Mouse (Mus musculus) T-helper 17 cell (primary cell): Measurements from ENCODE around the gene Eif3c.

Source experiments
- in situ Hi-C, 2 experiments: fragments of 300-600 bp; cut with MboI, MseI; formaldehyde crosslinking; loops; 1 replicate in 1 of 2; 2 replicates in 1 of 2; pipeline ENCODE4 v1.15.1; 2025; ENCODE audit warnings: high pct_unique_total_duplicates in 2 of 2

Gene Eif3c

DNA sequence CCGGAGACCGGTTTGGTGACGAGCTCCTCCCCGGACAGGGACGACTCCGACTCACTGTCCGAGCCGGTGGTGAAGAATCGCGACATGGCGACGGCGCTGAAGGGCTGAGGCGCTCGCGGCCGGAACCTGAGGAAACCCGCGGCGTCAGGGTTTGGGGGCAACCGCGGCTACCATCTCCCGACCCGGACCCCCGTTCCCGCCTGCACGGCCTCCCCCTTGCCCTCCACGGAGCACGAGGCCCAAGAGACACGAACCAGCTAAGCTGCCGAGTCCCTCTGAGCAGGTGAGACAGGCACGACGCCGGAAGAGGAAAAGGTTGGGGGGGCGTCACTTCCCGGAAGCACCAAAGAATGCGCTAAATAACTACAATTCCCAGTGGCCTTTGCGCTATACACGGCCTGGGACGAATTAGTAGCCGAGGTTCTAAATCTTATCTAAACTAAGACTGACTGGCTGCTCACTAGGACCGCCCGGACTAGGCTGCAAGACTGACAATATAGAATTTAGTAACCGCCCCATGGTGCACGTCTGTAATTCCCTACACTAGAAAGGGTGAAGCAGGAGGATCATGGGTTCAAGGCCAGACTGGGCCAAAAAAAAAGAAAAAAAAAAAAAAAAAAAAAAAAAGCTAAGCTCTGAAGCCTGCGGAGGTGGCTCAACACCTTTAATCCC lies at the start of gene Eif3c:
Eif3c (minus strand) TSS at position 318 of the 672 bp plus-strand sequence.
- in situ Hi-C loops, result loop anchor here in 1 of 2 experiments (25.0 kb wide), 1 partner anchor 971 kb away; no protein-coding TSS in a partner anchor

DNA sequence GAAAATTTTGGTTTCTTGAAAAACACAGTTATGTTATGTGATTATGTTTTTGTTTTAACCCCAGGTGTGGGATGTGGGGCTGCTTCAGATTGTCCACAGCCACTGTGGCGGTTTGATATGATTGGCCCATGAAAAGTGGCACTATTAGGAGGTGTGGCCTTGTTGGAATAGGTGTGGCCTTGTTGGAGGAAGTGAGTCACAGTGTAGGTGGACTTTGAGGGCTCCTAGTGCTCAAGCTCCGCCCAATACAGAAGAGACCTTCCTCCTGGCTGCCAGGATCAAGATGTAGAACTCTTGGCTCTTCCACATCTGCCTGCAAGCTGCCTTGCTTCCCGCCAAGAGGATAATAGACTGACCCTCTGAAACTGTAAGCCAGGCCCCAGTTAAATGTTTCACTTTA lies 46.5 kb upstream of the Eif3c start:
- in situ Hi-C loops, result no loop called here

DNA sequence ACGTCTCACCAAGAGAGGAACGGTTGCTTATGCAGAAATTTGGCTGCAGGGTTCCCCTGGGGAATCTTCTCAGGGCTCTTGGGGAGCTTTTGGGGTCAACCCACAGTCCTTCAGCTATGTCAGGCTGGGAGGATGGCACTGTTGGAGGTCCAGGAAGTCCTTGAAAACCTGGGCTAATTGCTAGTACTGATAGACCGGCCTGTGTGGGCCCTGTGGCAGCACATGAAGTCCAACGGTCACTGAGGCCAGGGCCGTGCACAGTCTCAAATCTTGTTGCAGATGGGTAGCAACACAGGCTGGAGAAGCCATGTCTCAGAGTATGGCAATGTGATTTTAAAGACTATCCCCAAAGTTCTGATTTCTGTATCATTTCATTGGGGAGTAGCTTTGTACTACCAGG lies 41.6 kb upstream of the Eif3c start:
- in situ Hi-C loops, result no loop called here

DNA sequence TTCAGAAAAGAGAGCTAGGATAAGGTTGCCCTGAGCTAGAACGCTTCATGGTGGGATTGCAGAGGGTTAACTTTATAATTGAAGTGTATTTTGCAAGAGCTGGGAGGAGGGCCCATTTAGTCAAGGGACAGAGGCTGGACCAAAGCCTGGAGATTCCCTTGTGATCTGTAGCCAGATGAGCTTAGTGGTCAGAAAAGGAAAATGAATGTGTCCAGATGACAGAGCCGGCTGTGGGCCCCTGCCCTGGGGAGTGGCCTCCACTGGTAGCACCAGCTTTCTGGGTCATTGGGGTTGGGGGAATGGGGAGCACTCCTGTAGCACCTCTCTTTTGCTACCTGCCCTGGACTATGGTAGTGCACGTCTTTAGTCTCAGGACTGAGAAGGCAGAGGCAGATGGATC lies 40.9 kb upstream of the Eif3c start:
- in situ Hi-C loops, result no loop called here

DNA sequence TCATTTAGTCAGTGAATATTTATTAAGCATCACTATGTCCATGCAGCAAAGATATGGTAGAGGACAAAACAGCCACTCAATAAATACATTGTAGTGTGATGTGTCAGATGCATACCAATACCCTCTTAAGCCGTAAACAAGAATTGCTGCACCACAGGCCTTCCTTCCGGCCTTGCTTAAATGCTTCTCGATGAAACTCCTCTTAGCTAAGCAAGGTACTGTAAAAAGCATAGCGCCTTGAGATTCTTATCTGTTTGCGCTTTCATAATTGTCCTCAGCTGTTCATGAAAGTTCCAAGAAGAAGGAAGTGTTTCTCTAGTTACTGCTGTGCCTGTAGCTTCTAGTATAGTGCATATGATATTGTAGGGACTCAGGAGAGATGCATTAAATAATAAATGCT lies 40.4 kb upstream of the Eif3c start:
- in situ Hi-C loops, result no loop called here

DNA sequence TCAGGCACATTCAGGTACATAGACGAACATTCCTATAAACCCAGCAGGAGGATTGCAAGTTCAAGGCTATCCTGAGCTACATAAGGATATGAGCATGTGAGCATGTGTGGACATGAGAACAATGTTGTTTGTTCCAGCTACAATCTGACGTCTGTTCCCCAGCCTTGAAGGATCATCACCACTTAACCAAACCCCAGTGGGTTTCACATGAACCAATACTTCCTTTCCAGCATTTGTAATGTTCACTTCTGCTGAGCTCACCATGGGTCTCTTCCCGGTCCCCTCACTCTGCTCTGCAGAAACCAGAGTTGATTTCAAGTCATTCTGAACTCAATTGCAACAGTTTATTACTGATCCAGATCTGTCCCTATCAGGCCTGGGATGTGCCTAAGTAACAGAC lies 36.4 kb upstream of the Eif3c start:
- in situ Hi-C loops, result no loop called here

DNA sequence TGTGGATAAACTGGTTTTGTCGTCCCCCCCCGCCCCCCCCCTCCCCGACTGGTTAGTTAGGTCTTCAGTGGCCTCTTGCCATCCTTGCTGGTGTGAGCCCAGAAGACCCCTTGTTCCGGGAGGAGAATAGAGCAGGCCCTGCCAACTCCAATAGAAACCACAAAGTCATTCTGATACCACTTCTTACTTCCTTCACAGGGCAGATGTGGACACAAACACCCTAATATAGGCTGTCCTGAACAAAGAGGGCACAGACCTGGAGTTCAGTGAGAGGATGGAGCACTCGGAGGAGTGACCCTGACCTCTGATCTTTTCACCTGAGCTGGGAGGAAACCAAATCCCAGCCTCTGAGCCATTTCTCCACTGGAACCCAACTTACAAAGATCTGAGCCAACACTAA lies 35.7 kb upstream of the Eif3c start:
- in situ Hi-C loops, result no loop called here

DNA sequence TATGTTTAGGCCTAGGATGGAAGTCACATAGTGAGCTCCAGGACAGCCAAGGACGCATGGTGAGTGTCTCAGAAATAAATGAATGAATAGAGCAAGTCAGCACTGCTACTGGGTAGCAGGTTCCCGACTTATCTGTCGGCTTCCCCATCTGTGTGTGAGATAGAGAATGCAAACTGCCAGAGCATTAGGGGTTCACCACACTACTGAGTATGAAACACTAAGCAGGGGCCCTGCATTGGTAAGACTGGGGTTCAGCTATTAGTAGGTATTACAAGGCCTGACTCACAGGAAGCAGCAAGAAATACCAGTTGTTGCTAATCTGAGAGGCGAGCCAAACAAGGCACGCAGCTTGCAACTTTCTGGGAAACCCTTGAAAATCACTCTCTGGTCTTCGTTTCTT lies 32.7 kb upstream of the Eif3c start:
- in situ Hi-C loops, result no loop called here

DNA sequence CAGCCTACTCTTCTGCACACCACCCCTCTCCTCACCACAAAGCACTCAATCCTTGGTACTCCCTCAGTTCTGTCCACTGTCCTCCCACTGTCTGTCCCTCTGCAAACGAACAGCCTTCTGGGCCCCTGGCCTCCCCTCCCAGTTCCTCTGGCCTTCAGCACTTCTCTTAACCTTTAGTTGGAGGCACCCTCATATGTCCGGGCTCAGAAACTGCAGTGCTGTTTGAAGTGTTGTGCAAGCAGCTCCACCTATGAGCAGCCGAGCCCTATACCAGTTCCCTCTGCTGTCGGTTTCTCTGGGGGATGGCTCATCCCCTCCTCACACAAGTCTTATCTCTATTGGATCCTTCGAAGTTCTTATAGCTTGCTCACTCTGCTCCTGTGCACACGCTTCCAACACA lies 30.2 kb upstream of the Eif3c start:
- in situ Hi-C loops, result no loop called here

DNA sequence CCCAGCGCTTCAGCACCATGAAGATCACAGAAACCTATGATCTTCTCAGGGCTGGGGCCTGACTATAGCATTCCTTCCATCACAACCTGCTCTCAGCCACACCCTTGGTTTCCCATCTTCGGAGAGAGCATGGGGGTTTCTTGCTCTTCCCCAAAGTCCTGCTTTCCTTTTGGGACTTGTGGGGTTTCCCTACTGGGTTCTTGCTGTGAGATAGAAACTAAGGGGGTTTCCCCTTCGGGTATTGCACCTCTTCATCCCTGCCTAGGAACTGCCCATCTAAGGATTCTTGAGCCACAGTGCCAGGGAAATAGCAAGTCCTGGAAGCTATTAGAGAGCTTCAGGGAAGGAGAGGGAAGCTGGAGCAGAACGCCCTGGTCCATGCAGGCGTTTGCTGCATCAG lies 29.7 kb upstream of the Eif3c start:
- in situ Hi-C loops, result no loop called here

DNA sequence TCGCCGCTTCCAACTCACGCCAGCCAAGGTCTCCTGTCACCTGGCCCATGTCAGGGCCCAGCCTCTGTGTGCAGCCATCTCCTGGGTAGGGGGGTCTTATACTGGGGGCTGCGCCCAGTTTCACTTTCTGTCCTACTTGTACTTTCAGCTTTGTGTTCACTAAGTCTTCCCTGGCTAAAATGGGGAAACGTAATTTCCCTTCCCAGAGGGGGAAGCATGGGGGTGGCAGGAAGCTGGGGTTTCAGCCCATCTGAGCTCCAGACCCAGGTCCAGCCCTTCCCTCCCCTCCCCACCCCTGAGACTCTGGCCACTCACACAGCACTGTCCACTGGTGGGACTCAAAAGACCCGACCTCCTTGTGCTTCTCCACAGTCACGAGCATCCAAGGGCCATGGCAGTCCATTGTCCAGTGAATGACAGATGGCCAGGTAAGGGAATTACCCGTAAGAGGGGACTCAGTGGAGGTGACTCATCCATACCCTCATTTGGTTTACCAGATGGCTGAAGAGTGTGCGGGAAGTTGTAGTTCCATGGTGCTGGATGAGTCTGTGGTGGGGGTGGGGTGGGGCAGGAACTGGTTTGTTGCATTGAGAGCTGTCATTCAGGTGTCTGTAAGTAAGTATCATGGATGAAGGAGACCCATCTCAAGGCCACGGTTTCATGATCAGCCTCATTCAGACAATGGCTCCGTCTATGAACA lies 28.8 kb upstream of the Eif3c start, which contains the start of gene Il27:
Il27 (minus strand) TSS at position 80 of the 700 bp plus-strand sequence.
- in situ Hi-C loops, result no loop called here

DNA sequence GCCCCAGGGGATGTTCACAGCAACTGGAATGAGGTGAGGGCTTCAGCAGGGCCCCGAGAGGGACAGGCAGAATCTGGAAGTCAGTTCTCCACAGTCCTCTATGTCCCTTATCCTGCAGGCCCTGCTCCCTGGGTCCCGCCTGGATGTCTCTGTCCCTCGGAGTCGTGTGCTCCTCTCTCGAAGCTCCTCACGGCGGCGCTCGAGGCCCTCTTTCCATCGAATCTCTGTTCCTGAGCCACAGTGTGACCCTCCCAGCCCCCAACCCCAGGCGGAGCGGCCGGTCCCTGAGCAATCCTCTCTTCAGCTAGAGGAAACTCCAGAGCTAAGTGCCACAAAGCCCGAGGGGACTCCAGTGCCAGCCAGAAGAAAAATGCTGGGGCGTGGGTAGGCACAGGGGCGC lies 21.6 kb upstream of the Eif3c start:
- in situ Hi-C loops, result loop anchor here in 1 of 2 experiments (10.0 kb wide), 1 partner anchor 1937 kb away; the partner anchor contains the start of gene Bag3

DNA sequence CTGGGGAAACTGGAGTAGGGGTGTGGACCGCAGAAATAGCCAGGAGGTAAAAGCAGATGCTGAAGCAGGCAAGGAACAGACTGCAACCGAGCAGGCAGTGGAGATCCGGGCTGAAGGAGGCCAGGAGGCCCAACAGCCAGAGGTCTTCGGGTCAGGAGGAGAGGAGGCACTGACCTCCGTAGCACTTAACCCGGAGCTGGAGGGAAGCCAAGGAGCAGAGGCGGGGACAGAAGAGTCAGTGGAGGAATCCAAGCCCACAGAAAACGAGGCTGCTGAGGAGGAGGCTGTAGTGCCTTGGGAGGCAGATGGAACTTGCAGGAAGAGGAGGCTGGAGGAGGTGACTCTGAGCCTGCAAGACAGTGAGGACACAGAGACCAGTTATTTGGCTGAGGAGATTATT lies 20.6 kb upstream of the Eif3c start:
- in situ Hi-C loops, result loop anchor here in 1 of 2 experiments (10.0 kb wide), 1 partner anchor 1938 kb away; the partner anchor contains the start of gene Bag3

DNA sequence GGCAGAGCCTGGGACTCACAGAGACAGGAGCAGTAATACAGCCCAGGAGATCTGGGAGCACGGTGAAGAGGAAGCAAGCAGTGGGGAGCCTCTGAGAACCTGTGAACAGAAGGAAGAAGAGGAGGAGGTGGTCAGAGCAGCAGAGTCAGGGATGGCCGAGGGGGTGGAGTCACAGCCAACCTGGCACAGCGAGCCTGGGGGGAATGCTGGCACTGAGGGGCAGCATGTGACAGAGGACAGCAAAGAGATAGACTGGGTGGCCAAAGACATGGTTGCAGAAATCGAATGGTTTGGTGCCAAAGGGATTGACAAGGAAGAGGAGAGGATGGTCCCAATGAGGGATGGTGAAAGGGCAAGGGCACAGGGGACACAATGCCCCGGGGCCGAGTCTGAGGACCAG lies 19.5 kb upstream of the Eif3c start, which contains the start of gene Cln3:
Cln3 (minus strand) TSS at position 101 of the 400 bp plus-strand sequence.
- in situ Hi-C loops, result loop anchor here in 1 of 2 experiments (10.0 kb wide), 1 partner anchor 1939 kb away; the partner anchor contains the start of gene Bag3

DNA sequence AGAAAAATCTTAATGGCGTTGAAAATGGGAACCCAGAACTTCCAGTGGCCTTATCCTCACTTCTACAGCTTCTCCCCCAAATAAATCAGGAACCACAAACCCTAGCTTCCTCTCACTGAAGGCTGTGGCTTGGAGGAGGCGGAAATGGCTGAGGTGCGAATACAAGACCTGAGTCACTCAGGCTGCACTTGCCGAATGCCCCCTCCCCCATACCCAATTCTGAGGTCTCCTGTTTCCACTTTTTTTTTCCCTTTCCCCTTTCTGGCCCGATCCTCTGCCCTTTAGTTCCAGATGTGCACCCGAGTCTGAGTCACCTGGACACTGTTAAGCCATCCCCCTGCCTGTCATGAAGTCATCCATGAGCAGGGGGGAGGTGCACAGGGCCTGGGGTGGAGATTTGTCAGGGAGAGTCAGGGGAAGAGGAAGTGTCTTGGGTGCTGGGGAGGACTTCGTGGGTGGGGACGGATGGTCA lies 18.3 kb upstream of the Eif3c start, which contains the start of gene Apobr:
Apobr (plus strand) TSS at position 437 of the 472 bp plus-strand sequence.
- in situ Hi-C loops, result loop anchor here in 1 of 2 experiments (10.0 kb wide), 1 partner anchor 1940 kb away; the partner anchor contains the start of gene Bag3

DNA sequence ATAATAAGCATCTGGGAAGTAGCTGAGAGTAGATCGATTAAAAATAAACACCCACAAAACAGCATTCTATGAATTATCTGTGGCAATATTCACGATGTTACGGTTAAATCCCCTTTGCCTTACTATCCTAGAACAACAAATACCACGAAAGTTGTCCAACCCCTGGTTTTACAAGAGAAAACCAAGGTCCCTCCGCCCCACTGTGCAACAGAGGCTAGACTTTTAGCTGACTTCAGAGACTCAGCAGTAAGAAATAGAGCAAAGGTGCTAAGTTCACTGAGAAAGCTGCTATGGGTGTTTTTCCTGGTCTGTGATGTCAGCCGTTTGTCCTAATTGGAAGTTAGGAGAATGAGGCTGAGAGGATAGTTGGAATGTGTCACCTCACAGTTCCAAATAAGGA lies 17.6 kb upstream of the Eif3c start:
- in situ Hi-C loops, result loop anchor here in 1 of 2 experiments (10.0 kb wide), 1 partner anchor 1941 kb away; the partner anchor contains the start of gene Bag3

DNA sequence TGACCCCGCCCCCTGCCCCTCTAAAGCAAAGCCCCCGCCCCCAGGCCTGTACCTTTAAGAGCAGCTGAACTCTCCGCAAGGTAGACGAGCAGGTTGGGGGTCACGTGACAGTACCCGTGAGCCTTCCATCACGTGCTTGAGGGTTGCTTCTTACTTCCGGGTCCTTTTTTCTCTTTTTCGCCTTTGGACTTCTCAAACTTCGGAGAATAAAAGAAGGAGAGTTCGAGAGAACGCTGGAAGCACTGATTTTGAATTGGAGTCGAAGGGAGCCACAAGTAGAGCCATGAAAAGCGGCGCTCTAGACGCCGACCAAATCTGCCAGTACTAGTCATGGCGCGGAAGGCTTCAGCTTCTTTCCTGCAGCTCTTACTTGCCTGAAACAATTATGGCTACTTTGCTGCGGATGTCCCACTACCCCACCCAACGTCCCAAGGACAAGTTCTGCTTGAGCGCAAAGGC lies 17.1 kb upstream of the Eif3c start:
- in situ Hi-C loops, result loop anchor here in 1 of 2 experiments (10.0 kb wide), 1 partner anchor 1942 kb away; the partner anchor contains the start of gene Bag3

DNA sequence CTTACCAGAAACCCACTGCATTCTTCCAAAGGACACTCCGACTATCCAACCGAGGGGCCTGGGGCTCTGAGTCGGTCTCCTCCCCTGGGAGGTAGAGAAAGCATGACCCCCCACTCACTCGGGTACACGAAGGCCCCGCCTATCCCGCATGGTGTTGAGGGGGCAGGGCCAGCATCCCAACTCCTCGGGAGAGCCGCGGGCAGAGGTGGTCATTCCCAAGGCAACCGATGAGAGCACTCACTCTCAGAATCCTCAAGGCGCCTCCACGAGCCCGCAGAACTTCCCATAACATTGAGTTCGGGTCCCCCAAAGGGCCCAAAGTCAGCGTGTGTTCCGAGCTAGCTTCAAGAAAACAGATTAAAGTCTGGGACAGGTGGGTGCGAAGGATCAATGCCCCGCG lies 16.5 kb upstream of the Eif3c start:
- in situ Hi-C loops, result loop anchor here in 1 of 2 experiments (10.0 kb wide), 1 partner anchor 1942 kb away; the partner anchor contains the start of gene Bag3

DNA sequence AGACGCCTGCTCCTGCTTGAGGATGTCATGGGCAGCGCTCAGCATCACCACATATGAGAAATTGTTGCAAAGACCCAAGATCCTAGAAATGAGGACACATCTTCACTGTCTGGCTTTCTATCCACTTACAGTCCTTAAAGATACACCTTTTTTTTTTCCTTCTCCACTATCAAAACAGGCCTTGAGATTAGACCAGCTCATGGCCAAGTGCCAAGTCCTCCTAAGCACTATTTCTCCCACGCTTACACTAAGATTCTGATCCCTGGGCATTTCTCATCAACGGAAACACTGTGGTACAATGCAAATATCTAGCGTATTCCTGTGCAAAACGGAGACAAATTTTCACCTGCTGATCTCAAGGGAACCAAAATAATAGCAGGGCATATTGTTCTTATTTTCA lies 15.4 kb upstream of the Eif3c start:
- in situ Hi-C loops, result loop anchor here in 1 of 2 experiments (10.0 kb wide), 1 partner anchor 1943 kb away; the partner anchor contains the start of gene Bag3

DNA sequence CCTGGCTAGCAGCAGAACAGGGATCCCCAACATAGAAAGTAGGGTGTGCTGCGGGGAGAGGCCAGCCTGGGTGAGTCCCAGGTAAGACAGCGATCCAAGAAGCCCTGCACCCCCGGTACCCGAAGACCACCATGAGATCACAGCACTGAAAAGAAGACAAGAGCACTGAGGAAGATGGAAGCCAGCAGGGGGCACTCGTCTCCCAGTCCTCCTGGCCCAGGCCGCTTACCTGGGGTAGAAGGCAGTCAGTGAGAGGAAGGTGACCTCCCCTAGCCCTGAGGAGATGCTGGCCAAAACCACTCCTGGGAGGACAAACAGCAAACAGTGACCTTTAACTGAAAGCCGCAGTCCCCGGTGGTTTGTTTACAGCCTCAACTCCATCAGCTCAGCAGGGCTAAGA lies 13.0 kb upstream of the Eif3c start:
- in situ Hi-C loops, result loop anchor here (5.0 to 10.0 kb wide), 2 partner anchors 56 to 58 kb away; partner anchors contain the start of gene Nupr1 (in 1 of the 2)

DNA sequence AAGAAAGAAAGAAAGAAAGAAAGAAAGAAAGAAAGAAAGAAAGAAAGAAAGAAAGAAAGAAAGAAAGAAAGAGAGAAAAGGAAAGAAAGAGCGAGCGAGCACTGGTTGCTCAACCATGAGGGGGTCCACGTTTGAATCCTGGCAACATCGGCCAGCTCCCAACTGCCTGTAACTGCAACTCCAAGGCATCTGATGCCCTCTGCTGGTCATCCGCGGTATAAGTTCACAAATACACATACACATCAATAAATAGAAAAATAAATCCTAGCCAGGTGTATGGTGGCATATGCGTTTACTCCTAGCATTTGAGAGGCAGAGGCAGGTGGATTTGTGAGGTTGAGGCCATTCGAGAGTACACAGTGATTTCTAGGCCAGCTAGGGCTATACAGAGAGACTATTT lies 10.7 kb upstream of the Eif3c start:
- in situ Hi-C loops, result loop anchor here (5.0 to 10.0 kb wide), 2 partner anchors 58 to 60 kb away; partner anchors contain the start of gene Nupr1 (in 1 of the 2)

DNA sequence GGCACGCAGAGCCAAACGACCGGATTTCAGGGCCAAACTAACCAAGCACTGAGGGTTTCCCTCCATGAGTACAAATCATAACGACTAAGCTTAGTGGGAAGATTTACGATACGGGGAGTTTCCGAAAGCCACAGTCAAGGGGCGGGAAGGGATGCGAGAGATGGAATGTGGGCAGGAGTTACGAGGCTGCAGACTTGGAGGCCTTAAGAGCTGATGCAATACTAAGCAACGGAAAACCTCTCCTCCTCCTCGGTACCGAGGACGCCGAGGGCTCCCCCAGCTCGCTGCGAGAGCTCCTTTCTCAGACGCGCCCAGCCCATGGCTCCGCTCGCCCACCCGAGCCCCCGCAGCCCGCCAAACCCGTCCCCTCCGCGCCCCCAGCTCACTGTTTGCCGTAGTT lies 518 bp downstream of the Eif3c start:
- in situ Hi-C loops, result loop anchor here in 1 of 2 experiments (25.0 kb wide), 1 partner anchor 972 kb away; no protein-coding TSS in a partner anchor
